Mouse (Mus musculus): ENCODE data around the gene Rabgap1l.

Rabgap1l gene

DNA sequence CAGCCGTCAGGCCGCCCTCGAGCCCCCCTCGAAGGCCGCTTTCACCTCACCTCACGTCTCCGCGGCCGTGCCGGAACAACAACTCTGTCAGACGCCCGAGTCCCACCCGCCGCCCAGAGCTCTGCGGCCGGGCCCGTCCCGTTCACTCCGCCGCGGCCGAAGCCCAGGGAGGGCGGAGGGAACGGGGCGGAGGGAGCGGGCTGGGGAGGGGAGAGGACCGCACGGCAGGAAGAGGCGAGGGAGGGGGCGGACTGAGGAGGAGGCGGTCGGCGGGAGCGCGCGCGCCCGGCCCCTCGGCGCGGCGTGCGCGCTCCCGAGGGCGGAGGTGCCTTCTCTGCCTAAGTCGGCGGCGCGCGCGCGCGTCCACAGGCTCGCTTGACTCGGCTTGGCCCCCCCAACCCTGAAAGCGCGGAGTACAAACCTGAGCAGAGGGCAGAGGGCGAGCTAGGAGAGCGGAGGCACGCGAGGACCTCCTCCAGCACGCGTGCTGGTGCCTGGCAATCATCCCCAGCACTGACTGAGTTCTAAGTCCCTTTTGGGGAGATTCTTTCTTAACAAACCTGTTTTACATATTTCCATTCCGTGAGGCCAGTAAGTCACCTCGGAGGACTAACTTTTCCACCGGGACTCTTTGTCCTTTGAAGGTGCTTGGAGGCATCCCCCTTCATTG, at the start of gene Rabgap1l:
Rabgap1l (minus strand) TSS at position 526 of the 670 bp plus-strand sequence.
- DNase-seq (ENCODE audit: extremely low spot score, low read depth, low spot score): peak; percentile 68

DNA sequence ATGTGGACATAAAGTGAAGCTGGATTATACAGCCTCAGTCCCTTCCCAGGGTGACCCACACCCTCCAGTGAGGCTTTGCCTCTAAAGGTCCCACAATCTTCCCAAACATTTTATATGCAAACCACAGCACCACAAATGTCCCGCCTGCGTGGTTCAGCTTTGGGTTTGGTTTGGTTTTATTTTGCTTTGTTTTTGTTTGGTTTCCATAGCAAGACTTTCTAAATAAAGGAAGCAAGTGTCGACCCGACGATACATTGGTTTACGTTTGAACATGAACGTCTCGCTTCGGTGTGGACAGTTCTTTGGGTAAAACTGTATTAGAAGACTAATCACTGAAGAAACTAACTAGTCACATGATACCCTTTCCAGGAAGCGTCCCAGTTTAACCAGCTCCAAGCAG, 49.6 kb upstream of the Rabgap1l start:
- no peak for DNase-seq (ENCODE audit: extremely low spot score, low read depth, low spot score)

DNA sequence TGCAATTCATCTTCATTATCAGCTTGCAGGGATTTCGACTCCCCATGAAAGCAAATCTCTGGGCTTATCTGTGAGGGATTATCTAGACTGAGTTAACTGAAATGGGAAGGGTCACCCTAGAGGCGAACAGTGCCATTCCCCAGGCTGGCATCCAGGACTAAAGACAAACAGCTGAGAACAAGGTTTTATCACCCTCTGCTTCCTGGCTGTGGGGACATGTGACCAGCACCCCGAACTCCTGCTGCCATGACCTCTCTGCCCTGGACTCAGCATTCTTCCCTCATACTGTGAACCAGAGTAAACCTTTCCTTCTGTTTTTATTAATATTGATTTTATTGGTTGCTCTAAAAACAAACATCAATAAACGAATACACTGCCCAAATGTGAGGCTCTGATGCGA, 47.6 kb upstream of the Rabgap1l start:
- DNase-seq (ENCODE audit: extremely low spot score, low read depth, low spot score): no peak

DNA sequence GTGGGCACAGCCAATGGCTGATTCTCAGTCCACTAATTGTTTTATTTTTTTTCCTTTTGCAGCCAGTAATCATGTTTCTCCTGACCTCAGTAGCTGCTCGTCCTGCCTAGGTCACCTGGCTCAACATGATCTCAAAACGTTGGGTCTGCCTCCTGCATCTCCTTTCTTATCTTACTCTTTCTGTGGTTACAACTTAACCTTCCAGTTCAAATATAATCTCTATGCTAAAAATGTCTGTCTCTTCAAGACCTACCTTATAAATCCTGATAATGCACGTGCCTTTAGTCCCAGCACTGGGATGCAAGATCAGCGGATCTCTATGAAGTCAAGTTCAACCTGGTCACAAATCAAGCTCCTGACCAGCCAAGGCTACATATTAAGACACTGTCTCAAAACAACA, 46.1 kb upstream of the Rabgap1l start:
- DNase-seq (ENCODE audit: extremely low spot score, low read depth, low spot score): no peak

DNA sequence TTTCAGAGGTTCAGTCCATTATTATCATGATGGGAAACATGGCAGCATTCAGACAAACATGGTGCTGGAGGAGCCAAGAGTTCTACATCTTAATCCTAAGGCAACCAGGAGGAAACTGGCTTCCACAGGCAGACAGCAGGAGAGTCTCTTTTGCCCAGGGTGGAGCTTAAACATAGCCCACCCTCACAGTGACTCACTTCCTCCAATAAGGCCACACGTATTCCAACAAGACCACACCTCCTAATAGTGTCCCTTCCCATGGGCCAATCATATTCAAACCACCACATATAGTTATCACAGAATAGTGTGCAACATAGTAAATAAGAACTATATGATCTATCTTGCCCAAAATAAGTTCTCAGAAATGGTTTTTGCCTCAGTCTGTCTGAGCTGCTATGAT, 41.4 kb upstream of the Rabgap1l start:
- no peak for DNase-seq (ENCODE audit: extremely low spot score, low read depth, low spot score)

DNA sequence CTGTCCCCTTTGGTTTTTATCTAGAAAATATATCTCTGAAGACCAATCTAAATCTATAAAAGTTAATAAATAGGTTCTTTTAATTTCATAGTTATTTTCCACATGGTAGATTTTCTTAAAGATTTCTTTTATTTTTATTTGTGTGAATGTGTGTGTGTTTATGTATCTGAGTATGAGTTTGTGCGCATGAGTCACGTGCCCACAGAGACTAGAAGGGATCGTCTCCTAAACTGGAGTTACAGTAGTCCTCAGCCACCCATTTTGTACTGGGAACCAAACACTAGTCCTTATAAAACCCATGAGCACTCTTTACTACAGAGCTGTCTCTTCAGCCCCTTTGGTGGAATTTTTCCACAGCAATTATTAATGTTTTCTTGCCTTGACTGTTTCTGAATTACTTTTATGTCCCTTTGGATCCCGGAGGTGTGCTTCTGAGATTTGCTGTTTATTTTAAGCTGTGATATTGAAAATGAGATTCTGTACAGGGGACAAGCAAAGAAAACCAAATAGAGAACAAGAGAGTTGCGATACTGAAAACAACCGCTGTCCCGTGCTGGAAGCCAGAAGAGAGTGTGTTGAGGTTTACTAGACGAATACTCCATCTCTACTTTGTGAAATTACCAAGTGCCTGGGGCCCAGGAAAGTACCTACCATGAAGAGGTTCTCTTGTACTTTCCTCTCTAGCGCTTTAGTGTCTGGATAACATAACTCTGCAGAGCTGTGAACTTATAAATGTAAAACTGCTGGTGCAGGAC, 39.4 kb upstream of the Rabgap1l start:
- no peak for DNase-seq (ENCODE audit: extremely low spot score, low read depth, low spot score)

DNA sequence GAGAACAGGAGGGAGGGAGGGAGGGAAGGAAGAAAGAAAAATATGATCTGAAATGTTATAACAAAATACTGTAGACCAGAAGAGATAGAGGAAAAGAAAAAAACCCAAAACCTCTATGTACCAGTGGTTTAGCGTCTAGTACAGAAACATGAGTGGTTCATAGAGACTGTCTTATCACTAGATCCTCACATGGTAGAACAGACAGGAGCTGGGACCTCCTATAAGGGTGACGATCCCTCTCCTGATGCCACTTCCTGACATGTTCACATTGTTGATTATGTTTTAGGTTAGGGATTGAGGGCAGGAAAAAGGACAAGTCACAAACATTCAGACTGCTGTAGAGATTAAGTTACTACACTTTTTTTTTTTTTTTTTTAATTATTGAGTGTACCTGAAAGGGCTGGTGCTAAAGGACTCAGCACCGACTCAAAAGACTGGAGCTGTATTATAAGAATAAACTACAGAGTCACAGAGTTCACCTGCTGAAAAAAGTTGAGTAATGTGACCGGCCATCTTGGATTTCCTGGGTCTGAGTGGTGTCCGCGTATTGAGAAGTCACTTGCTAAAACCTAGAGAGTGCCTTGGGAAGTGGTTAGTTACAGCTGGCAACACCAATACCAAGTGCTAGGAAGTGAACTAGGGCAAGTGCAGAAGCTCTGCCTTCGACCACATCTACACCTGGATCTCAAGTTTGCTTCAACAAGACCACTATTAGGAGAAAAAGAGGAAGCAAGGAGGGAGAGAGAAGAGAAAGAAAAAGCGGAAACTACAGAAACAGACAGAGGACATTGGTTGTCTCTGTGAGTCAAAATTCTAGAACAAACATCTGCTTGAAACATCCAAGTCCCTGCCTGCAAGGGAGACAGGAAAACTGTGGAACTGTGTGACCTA, 37.8 kb upstream of the Rabgap1l start:
- no peak for DNase-seq (ENCODE audit: extremely low spot score, low read depth, low spot score)

DNA sequence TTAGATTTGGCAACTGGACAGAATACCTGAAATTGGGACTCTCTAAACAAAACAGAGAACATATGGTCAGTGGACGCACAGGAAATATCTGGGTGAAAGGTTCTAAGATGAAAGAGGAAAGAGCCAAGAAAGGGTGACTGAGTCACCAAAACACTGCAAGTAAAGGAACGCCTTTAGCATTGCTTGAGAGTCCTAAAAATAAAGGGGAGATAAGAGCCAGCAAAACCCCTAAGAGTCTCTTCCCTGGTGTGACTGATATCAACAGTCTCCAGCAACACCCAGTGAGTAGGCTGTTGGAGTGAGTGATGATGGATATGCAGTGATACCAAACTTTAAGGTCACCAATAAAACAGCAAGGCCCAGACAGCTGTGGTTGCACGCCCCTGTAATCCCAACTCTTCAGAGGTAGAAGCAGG, 32.4 kb upstream of the Rabgap1l start:
- no peak for DNase-seq (ENCODE audit: extremely low spot score, low read depth, low spot score)

DNA sequence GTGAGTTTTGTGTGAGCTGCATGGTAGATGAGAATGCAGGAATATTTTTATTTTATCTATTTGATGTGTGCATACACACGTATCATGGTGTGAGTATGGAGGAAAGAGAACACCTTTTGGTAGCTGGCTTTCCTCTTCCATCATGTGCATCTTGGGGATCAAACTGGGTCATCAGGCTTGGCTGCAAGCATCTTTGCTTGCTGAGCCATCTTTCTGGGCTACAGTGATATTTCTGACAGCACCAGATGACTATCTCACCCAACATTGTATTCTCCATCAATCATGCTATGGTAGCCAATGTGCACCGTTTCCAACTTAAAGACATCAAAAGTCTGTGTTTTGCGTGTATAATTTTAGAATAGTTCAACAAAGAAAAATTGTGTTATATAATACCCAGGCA, 30.6 kb upstream of the Rabgap1l start:
- DNase-seq (ENCODE audit: extremely low spot score, low read depth, low spot score): no peak

DNA sequence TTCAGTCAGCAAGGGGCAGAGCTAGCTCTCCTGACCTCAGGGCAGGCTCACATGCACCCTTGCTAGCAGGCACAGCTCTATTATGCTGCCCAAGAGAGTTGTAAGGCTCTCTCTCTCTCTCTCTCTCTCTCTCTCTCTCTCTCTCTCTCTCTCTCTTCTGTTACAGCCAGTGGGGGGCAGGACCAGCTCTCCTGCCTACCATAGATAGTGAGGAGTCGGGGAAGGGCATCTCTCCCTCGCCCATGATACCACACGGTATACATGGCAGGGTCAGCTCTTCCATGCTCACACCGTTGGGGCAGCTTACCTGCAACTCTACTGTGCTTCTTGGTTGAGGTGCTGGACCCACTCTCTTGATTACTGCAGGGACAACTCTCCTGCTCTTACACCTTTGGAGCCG, 21.2 kb upstream of the Rabgap1l start:
- no peak for DNase-seq (ENCODE audit: extremely low spot score, low read depth, low spot score)

DNA sequence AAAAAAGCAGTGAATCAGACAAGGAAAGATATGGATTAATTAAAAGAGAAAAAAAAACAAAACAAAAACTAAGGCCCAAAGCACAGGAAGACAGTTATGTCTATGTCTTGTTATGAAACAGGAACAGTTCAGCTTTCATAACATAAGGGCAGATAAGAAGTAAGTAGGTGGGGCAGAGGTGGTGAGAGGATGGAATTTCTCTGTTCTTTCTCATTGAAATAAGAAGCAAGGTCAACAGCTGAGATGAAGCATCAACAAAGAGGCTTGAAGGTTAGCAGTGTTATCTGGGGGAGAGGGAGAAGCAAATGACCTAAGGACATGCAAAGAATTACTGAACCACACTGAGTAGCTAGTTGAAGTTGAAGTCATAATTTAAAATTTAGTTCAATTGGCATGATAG, 19.4 kb upstream of the Rabgap1l start:
- DNase-seq (ENCODE audit: extremely low spot score, low read depth, low spot score): no peak

DNA sequence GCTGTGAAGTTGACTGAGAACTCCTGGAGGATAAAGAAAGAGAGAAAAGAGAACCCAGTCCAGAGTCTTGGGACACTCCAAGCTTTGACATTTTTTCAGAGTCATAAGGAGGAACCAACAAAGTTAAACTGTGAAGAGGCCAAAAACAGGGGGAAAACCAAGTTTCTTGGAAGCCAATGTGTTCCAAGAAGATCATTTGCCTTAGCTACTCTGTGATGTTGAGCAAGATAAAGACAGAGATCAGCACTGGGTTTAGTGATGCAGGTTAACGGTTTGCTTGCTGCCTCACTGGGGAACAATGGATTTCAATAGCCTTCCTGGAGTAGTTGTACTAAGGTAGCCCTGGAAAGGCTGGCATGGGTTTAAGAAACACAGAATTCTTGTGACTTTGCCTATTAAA, 18.9 kb upstream of the Rabgap1l start:
- DNase-seq (ENCODE audit: extremely low spot score, low read depth, low spot score): no peak

DNA sequence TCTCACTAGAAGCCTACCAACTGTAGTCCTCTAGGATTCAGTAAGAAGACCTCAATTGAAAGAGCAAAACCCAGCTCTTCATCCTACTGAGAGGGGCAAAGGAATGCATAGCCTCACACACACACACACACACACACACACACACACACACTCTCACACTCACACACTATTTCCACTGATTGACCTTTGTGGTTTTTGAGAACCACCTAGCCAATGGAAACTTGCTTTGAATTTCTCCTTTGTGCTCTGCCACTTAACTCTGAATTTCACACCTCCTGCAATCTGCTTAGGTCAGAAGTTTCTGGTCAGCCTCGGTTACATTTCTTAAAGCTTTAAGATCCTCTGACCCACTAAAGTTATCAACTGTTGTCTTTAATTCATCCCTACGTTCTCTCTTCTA, 12.3 kb upstream of the Rabgap1l start:
- DNase-seq (ENCODE audit: extremely low spot score, low read depth, low spot score): no peak

DNA sequence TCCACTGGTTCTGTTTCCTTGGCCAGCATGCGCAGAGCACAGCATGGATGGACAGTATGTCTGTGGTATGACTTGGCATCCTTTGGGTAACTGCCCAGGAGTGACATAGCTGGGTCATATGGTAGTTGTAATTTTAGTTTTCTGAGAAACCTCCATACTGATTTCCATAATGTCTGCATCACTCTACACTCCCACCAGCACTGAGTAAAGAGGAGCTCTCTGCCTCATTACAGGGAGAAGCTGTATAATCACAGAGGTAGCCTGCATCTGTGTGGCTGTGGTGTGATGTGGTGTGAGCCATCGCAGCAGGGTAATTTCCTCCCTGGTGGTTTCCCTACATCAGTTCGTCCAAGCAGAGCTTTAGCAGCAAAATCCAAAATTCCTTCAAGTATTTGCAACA, 7.0 kb upstream of the Rabgap1l start:
- DNase-seq (ENCODE audit: extremely low spot score, low read depth, low spot score): no peak

DNA sequence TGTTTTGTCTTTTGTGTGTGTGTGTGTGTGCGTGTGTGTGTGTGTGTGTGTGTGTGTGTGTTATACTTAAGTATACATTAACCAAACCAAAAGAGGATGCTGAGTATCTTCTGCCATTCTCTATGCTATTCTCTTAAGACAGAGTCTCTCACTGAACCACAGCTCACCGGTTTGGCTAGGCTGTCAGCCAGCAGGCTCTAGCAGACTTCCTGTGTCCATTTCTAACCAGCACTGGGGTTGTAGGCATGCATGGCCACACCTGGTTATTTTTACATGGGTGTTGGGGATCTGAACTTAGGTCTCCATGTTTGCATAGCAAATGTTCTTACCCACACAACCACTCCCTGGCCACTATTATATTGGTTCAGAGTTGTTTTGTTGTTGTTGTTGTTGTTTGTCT, 2.0 kb upstream of the Rabgap1l start:
- no peak for DNase-seq (ENCODE audit: extremely low spot score, low read depth, low spot score)

DNA sequence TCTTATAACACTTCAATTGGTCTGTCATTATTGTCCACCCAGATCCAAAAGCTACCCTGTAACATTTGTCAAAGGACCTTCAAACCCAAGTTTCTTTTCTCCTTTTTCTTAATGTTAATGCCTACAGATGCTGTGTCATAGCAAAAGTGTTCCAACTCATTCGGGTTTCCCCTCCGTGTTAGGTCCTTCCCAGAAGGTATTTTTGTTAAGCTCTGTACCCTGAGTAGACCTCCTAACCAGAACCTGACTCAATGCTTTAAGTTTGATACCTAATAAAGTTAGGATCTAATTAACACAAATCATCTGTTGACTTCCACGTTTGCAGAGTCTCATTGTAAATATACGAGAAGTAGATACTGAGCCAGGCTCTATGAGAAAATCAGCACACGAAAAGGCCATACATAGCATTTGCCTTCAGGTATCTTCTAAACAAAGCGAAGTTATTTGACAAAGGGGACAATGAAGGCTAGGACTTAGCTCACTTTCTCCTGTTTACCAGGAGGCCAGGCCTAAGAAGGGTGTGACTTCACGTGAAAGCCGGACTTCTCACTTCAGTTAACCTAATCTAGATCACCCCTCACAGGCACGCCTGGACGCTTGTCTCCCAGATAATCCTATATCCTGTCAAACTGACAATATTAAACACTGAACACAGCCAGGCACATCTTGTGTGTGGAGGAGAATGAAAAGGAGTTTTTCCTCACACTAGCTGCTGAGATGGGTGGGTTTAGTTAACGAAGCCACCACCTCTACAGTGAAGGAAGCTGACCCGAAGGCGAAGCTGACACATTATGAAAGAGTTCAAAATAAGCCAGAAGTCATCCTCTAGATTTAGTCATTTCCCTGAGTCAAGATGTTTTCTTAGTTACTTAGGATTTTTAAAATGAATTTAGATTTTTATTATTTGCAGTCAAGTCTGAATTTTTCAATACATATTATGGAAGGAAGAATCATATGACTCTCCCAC, 1.1 kb upstream of the Rabgap1l start:
- DNase-seq (ENCODE audit: extremely low spot score, low read depth, low spot score): no peak

DNA sequence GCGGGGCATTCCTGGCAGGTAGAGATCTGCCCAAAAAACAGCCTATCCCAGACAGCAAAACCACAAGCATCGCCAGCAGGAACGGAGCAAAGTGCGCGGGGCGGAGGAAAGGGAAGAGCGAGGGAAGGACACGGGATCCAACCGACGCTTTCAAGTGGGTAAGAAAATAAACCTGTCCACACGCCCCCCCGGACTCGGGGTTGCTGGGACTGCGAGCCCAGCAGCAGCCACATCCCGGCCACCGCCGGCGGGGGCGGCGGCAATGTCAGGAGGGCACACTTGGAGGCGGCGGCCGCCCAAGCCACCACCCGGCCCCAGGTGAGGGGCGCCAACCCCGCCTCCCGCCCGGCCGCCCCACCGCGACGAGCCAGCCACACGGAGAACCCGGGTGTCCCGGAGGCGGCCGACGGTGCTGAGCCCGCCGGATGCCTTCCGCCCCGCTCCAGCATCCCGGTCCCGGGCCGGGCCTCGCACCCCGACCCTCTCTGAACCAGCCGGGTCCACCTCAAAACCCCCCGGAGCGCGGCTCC, 790 bp downstream of the Rabgap1l start:
- DNase-seq (ENCODE audit: extremely low spot score, low read depth, low spot score): no peak

DNA sequence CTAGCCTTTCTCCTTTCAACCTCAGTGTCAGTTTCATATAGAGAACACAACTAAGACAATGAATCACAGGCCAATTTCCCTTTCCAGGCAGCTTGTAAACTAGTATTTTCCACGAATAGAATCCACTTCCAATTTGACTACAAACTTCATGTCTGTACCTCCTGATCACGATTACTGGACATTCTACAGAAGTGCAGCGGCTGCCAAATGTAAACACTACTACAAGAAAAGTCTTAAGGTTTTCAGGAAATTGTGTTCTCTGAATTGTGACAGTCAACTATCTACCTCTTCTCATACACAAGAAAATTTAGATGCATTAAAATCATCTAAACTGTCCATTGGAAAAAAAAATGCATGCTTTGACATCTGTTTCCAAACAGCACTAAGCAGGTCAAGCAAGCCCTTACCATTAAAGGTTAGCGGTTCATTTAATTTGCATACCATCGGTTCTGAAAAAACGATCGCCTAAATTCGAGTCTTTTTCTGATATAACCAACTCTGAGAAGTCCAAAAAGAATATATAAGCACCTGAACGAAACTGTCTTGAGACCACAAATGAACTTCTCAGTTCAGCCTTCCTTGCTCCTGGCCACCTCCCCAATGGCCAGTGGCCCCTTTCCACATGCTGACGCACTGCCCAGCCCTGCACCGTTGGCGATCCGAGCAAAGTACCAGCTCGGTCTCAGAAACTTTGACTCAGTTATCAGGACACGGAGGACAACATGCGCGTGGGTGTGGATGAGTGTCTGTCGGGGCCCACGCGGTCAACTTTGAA, 1.4 kb downstream of the Rabgap1l start:
- DNase-seq (ENCODE audit: extremely low spot score, low read depth, low spot score): no peak

DNA sequence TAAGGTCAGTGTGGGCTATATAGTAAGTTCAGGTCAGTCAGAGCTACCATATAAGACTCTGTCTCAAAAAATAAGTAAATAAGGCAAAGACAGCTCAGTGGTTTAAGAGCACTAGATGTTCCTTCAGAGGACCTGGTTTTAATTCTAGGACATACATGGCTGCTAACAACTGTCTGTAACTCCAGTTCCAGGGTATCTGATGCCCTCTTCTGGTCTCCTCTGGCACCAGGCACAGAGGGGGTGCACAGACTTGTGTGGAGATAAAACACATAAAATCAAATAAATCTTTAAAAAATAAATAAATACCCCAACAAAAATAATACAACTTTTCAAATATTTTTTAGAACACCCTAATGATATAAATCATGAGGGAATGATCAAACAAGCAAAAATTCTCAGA, 2.4 kb downstream of the Rabgap1l start:
- DNase-seq (ENCODE audit: extremely low spot score, low read depth, low spot score): no peak

DNA sequence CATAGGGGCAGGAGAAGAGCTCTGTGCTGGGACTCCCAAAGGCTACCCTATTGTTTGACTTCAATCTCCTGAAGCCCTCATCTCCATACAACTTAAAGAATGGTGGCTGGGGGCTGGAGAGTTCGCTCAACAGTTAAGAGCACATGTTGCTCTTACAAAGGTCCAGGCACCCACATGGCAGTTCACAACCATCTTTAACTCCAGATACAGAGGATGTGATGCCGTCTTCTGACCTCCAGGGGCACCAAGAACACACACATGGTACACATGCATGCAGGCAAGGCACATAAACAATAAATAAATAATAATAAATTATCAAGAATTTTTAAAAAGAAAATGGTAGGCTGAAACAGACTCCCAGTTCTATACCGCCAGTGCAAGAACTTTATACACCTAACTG, 3.1 kb downstream of the Rabgap1l start:
- DNase-seq (ENCODE audit: extremely low spot score, low read depth, low spot score): no peak

Measured in hindlimb bud, embryonic 11.5 days (tissue).